Mouse (Mus musculus): ENCODE data around the gene Tnip2. TPM values are rescaled to one million over a fixed set of nuclear protein-coding genes. Genes with fewer than 3 reads are reported as not detected.

Gene Tnip2
- 28.8 and 39.2 TPM in 2 replicates for polyA plus RNA-seq (2012; rRNA removed; ENCODE audit: low replicate concordance)

DNA sequence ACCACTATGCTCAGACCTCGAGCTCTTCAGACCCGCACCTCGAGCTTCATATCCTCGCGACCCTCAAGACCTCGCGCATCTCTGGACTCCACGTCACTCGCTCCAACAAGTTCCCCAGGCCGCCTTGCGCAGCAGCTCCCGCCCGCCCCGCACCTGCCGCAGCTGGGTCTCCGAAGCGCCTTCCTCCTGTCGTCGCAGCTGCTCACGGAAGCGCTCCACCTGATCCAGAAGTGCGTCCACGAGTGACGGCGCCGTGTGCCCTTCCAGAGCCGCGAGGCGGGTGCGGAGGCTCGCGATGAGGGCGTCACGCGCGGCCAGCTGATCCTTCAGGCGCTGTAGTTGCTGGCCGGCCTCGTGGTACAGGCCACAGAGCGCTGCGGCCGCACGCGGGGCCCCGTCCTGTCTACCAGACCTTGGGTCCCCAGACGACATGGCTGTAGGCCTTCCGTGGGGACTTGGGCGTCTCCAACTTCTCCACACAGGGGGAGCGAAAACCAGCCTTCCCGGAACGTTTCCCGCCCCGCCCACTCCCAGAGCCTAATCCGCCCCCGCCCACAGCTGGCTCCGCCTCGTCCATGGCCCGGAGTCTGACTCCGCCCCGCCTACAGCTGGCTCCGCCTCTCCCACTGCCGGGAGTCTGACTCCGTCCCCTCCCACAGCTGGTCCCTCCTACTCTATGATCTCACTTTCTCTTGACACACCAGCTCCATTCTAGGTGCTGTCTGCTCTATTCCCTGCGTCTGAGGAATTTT, at the start of gene Tnip2:
TSS of gene Tnip2 (minus strand) at position 526 of the 752 bp plus-strand sequence.

GRCm38 (mm10) chr5:34525663-34526476, 12.1 kb upstream of the Tnip2 start, which contains the start of gene Sh3bp2:
Gene Sh3bp2 (plus strand): TSS chr5:34525838.

Other genes starting within 250 kb of the Tnip2 start
- gene Zfyve28, start 225.5 kb downstream of the Tnip2 start, polyA plus RNA-seq (2012; rRNA removed; ENCODE audit: low replicate concordance) = 3.1 and 7.0 TPM in 2 replicates
- gene Cfap99, start 225.4 kb downstream of the Tnip2 start, polyA plus RNA-seq (2012; rRNA removed; ENCODE audit: low replicate concordance) = 0.07 and 0.09 TPM in 2 replicates
- 51.0 and 113 TPM in 2 replicates for gene Rnf4, start 177.7 kb downstream of the Tnip2 start, polyA plus RNA-seq (2012; rRNA removed; ENCODE audit: low replicate concordance)
- gene Fam193a, start 144.1 kb downstream of the Tnip2 start, polyA plus RNA-seq (2012; rRNA removed; ENCODE audit: low replicate concordance) = 38.5 and 47.4 TPM in 2 replicates
- 24.7 and 31.2 TPM in 2 replicates for gene Sh3bp2, start 11.8 kb upstream of the Tnip2 start, polyA plus RNA-seq (2012; rRNA removed; ENCODE audit: low replicate concordance)
- 176 and 179 TPM in 2 replicates for gene Add1, start 59.7 kb upstream of the Tnip2 start, polyA plus RNA-seq (2012; rRNA removed; ENCODE audit: low replicate concordance)
- gene Mfsd10, start 123.2 kb upstream of the Tnip2 start, polyA plus RNA-seq (2012; rRNA removed; ENCODE audit: low replicate concordance) = 133 and 213 TPM in 2 replicates
- 12.3 and 16.8 TPM in 2 replicates for gene Nop14, start 146.2 kb upstream of the Tnip2 start, polyA plus RNA-seq (2012; rRNA removed; ENCODE audit: low replicate concordance)
- 1.2 and 1.9 TPM in 2 replicates for gene Grk4, start 146.4 kb upstream of the Tnip2 start, polyA plus RNA-seq (2012; rRNA removed; ENCODE audit: low replicate concordance)
- 13.0 and 18.9 TPM in 2 replicates for gene Htt, start 247.7 kb upstream of the Tnip2 start, polyA plus RNA-seq (2012; rRNA removed; ENCODE audit: low replicate concordance)